Mouse (Mus musculus): ENCODE data around the gene Trhde. TPM values are rescaled to one million over a fixed set of nuclear protein-coding genes. Genes with fewer than 3 reads are reported as not detected.

Trhde gene
- total RNA-seq (2012; rRNA removed) (not detected in 2 replicates), polyA plus RNA-seq (2012; ENCODE audit: insufficient read depth in 1 of 2, insufficient read length in 2 of 2, low read depth in 1 of 2, low replicate concordance in 2 of 2, missing spikeins in 1 of 2) (not detected)

GRCm38 (mm10) chr10:114802161-114802651 lies at the start of gene Trhde:
Gene Trhde, minus strand, starts transcription at chr10:114802307.
- Histone ChIP-seq H3K9me3 (replicated peaks; ENCODE audit: insufficient read depth, low read length) (no peaks in the 10 kb centered on the region), H3K27me3 (ENCODE audit: control insufficient read depth in 1 of 2, insufficient read depth in 2 of 2, low read length in 2 of 2) (no peaks in the 10 kb centered on the region), H3K36me3 (ENCODE audit: control insufficient read depth in 1 of 2, insufficient read depth in 2 of 2, low read length in 2 of 2) (no peaks in the 10 kb centered on the region), H3K27ac (ENCODE audit: control insufficient read depth, low read depth, low read length) (no peak within 1 kb of the TSS), H3K79me2 (ENCODE audit: control insufficient read depth, insufficient read depth, low read length, poor library complexity) (no peaks in the 10 kb centered on the region), H3K4me1 (ENCODE audit: control insufficient read depth in 1 of 2, insufficient read depth in 2 of 2, low read length in 2 of 2) (no peaks in the 10 kb centered on the region), H3K4me3 (ENCODE audit: control insufficient read depth in 1 of 2, insufficient read depth in 1 of 2, low read depth in 2 of 2, low read length in 2 of 2) (no peak within 1 kb of the TSS), H3K9ac (ENCODE audit: control insufficient read depth, low read depth, low read length, poor library complexity, severe bottlenecking) (no peak within 1 kb of the TSS)
- no peak for TF ChIP-seq KAT2A (conservative IDR thresholded peaks at IDR 0.05; ENCODE audit: low read depth, low read length)
- no peak for TF ChIP-seq POLR2A (IDR thresholded peaks at IDR 0.05; ENCODE audit: control insufficient read depth in 1 of 2, insufficient read depth in 1 of 2, low read depth in 1 of 2, low read length in 2 of 2, poor library complexity in 1 of 2)
- no peak for TF ChIP-seq MEF2A (IDR thresholded peaks at IDR 0.05; ENCODE audit: extremely low read depth, insufficient replicate concordance, low read depth, low read length, poor library complexity, severe bottlenecking)
- TF ChIP-seq USF1 (IDR thresholded peaks at IDR 0.05; ENCODE audit: low read depth, low read length), result no peak
- TF ChIP-seq ZMIZ1 (IDR thresholded peaks at IDR 0.05; ENCODE audit: low read depth, low read length), result no peak
- no peak for TF ChIP-seq UBTF (IDR thresholded peaks at IDR 0.05; ENCODE audit: borderline replicate concordance, insufficient read depth, low read depth, low read length)
- DNase-seq (ENCODE audit: low read depth, low spot score), result no peak

DNA sequence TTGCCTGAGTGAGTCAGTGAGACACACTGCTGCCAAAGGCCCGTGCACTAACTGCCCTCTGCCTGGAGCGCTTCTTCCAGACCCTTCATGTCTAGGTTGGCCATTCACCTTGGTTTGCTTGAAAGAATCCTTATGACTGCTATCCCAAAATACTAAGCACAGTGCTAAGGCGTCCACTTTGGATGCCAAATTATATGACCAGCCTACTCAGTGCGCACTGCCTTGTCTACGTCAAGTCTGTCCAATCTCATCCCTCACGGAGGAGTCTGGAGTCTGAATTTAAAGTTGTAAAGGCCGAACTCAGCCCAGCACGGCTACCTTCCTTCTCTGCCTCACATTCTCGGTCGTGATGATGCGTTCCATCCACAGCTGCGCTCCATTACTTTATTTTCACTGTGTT lies 39.9 kb upstream of the Trhde start:
- Histone ChIP-seq H3K36me3 (ENCODE audit: control insufficient read depth in 1 of 2, insufficient read depth in 2 of 2, low read length in 2 of 2) (no peaks in the 10 kb centered on the region), H3K4me1 (ENCODE audit: control insufficient read depth in 1 of 2, insufficient read depth in 2 of 2, low read length in 2 of 2) (no peaks in the 10 kb centered on the region), H3K27ac (ENCODE audit: control insufficient read depth, low read depth, low read length) (no peak overlapping the region), H3K79me2 (ENCODE audit: control insufficient read depth, insufficient read depth, low read length, poor library complexity) (no peaks in the 10 kb centered on the region), H3K4me3 (ENCODE audit: control insufficient read depth in 1 of 2, insufficient read depth in 1 of 2, low read depth in 2 of 2, low read length in 2 of 2) (no peak overlapping the region), H3K9me3 (replicated peaks; ENCODE audit: insufficient read depth, low read length) (no peaks in the 10 kb centered on the region), H3K9ac (ENCODE audit: control insufficient read depth, low read depth, low read length, poor library complexity, severe bottlenecking) (no peak overlapping the region), H3K27me3 (ENCODE audit: control insufficient read depth in 1 of 2, insufficient read depth in 2 of 2, low read length in 2 of 2) (no peaks in the 10 kb centered on the region)
- TF ChIP-seq TBP (IDR thresholded peaks at IDR 0.05; ENCODE audit: low read depth, low read length), result no peak
- no peak for TF ChIP-seq MXI1 (IDR thresholded peaks at IDR 0.05; ENCODE audit: low read depth, low read length)
- TF ChIP-seq ELF1 (IDR thresholded peaks at IDR 0.05; ENCODE audit: low read depth, low read length), result no peak
- TF ChIP-seq MEF2A (IDR thresholded peaks at IDR 0.05; ENCODE audit: extremely low read depth, insufficient replicate concordance, low read depth, low read length, poor library complexity, severe bottlenecking), result no peak
- no peak for TF ChIP-seq BHLHE40 (IDR thresholded peaks at IDR 0.05; ENCODE audit: borderline replicate concordance, low read depth, low read length)
- no peak for TF ChIP-seq EP300 (IDR thresholded peaks at IDR 0.05; ENCODE audit: low read depth in 1 of 2, low read length in 2 of 2)
- TF ChIP-seq ZNF384 (IDR thresholded peaks at IDR 0.05; ENCODE audit: low read depth, low read length), result no peak
- no peak for TF ChIP-seq SMC3 (IDR thresholded peaks at IDR 0.05; ENCODE audit: low read depth, low read length)
- TF ChIP-seq MAFK (IDR thresholded peaks at IDR 0.05; ENCODE audit: borderline replicate concordance, low read depth, low read length), result no peak
- TF ChIP-seq ZC3H11A (IDR thresholded peaks at IDR 0.05; ENCODE audit: low read depth, low read length), result no peak
- TF ChIP-seq GATA1 (IDR thresholded peaks at IDR 0.05; ENCODE audit: low read depth, low read length), result no peak
- no peak for DNase-seq (ENCODE audit: low read depth, low spot score)
